Mouse (Mus musculus) c-Kit-positive CD71-positive TER-119-negative erythroid progenitor cells, embryonic 14.5 days (primary cell): Measurements from ENCODE around the gene Slc2a3.

Experiments used
- DNase-seq: peaks from one replicate; pipeline ENCODE4 v3.0.0-alpha.2; 2013; ENCODE audit warnings: low read depth

Gene Slc2a3

DNA sequence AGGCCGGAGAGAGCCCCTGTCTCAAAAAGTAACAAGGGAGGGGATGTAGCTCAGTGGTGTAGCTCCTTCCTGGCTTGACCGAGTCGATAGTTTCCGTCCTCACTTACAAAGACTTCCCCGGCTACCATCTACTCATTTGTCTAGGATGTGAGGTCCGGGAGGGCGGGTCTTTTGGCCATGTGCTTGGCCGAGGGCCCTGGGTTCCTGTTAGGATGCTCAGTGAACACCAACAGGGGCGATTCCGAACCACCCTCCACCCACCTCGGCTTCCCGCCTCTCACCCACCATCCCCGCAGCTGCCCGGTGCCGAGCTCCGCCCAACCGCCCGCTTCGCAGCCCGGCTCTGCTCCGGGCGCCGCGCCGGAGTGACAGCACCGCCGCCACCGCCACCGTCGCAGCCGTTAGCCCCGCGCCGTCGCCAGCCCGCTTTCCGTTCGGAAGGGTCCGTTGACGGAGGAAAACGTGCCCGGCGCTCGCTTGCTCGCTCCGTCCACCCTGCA is at the start of gene Slc2a3:
Slc2a3 (minus strand) TSS at position 340 of the 500 bp plus-strand sequence.
- peak; percentile 53 for DNase-seq

DNA sequence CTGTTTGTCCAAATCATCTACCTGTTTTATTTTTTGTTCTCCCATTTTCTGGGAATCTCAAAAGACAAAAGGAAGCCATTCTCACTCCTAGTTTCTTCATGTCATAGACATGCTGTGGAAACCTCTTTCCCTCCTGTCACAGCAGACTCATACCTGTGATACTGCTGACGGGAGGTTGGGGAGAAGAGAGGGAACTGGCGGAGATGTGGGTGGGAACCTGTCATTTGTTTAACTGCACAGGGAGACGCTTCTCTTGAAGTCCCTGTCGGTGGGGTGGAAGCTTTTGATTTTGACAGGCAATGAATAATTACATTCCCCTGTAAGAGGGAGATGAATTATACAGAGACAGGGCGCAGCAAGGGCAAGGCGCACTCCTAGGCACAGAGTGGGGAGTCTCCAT is 42.3 kb upstream of the Slc2a3 start:
- DNase-seq, result no peak

GRCm38 (mm10) chr6:122837539-122837938 is 36.1 kb upstream of the Slc2a3 start:
- DNase-seq, result no peak

- no peak for DNase-seq
Observed at GRCm38 (mm10) chr6:122836974-122837373, 35.5 kb upstream of the Slc2a3 start.

GRCm38 (mm10) chr6:122834365-122834764 is 32.9 kb upstream of the Slc2a3 start:
- no peak for DNase-seq

DNA sequence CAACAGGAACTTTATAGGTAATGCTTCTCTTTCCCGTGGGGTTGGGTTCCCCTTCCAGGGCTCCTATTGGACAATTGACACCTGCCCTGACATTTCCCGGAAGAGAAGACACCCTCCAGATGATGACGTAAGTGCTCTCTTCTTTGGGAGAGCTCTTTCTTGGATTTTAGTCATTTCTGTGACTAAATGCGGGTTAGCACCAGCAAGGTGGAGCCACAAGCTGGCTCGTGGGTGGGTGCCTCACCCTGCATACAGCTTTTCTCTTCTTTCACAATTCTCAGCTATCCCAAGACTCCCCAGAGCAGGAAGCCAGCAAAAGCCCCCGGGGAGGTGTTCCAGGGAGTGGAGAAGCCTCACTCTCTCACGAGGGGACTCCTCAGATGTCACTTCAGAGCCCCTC is 31.4 kb upstream of the Slc2a3 start:
- no peak for DNase-seq

DNA sequence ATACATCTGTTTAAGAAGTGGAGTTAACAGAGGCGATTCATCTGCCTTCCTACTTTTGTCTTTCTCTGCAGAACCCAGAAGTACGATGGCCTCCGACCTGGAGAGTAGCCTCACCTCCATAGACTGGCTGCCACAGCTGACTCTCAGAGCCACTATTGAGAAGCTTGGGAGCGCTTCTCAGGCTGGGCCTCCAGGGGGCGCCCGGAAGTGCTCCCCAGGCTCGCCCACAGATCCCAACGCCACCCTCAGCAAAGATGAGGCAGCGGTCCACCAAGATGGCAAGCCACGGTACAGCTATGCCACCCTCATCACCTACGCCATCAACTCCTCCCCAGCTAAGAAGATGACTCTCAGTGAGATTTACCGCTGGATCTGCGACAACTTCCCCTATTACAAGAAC is 26.6 kb upstream of the Slc2a3 start:
- DNase-seq, result no peak

DNA sequence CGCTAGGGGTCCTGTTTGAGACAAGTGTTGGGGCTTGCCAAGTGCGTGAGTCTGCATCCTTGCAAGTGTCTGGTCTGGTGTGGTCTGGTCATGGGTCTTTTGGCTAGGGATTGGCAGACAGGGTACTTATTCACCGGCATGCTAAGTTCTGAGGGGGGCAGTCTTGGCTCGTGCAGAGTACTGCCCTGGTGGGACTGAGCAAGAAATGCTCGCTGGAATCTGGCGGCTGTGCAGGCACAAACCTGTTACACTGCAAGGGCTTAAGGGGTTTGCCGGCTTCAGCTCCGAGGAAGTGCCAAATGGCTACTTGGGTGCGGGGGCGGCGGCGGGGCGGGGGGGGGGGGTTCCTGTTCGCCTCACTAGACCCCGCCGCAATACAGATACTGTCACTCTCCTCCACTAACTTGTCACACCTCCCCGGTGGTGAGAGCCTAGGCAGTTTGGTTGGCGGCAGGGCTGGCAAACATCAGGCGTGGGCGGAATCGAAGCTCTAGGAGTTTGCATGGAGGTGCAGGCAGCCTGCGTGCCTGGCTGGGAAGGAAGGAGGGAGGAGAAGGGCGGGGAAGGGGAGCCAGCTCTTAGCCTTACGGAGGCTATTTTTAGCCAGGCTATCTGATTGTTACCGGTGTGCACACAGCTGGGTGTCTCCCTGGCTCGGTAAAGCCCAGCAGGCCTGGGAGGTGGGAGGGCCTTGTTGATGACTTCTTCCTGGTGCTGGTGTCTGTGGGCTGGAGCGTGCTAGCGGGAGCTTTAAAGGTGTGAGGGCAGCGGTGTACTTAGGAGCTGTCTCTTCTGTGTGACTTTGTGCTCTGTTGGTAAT is 24.7 kb upstream of the Slc2a3 start:
- DNase-seq, result peak; percentile 73

DNA sequence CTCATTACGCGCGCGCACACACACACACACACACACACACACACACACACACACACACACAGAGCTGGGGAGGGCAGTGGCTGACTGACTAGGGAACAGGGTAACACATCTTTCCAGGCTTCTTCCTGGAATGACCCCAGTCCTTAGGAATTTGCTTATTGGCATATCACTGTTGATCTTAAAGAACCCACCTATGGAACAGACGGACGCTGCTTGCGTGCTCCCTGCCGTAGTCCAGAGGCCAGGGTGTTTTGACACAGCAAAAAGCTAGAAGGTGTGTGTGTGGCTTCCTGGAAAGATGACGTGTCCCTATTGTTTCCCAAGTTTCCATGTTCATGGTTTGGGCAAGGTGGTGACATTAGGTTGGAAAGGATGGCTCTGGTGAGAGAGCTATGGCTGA is 23.7 kb upstream of the Slc2a3 start:
- DNase-seq, result no peak

GRCm38 (mm10) chr6:122824086-122824485 is 22.6 kb upstream of the Slc2a3 start:
- no peak for DNase-seq

DNA sequence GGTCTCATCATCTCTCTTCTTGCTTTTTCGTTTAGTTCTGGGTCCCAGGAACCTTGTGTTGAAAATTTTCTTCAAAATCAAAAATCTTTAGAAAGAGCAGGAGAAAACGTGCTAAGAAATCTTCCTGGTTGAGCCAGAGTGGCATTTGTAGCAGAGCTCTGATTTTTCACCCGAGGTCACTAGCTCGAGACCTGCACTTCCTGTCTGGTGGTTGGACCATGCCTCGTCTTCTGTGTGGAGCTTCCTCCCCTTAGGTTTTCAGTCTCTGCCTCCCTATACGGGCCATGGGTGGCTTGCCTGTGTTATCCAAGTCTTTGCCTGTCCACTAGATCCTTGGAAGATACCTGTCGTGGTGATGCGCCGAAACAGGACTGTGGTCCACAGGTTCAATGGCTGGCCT is 20.4 kb upstream of the Slc2a3 start:
- DNase-seq, result no peak

GRCm38 (mm10) chr6:122820799-122821650 is 19.6 kb upstream of the Slc2a3 start:
- DNase-seq, result no peak

- DNase-seq, result no peak
Observed at GRCm38 (mm10) chr6:122820071-122820798, 18.8 kb upstream of the Slc2a3 start.

DNA sequence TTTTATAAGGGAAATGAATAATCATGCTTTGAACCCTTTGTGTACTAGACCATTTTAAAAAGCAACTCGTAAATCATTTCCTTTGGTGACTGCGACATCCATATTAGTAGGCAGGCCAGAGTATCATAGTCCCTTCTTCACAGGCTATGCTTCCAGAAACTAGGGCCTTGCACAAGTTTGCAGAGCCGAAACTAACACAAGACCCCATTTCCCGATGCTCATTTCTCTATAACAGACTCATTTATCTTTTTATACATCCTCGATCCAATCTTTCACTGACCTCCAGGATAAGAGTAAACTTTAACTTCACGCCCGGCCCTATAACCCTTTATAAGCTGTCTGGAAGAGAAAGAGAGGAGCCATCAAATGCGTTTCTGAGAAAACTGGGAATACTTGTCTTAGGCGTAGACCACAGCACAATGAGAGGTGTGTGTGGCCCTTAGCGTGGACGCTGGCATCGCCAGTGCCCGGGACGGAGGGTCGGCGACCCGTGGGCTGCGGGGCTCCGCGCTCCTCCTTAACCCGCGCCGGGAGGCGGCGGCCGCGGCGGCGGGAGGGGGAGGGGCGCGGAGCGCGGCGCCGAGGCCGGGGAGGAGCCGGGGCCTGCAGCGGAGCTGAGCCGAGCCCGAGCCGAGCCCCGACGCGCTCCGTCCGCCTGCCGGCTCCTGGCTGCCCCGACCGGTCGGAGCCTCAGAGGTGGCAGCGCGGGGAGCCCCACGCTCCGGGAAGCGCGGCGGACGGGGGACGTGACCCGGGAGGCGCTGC is 18.0 kb upstream of the Slc2a3 start, which contains the start of gene Foxj2:
Foxj2 (plus strand) TSS at position 609 of the 765 bp plus-strand sequence.
- no peak for DNase-seq

DNA sequence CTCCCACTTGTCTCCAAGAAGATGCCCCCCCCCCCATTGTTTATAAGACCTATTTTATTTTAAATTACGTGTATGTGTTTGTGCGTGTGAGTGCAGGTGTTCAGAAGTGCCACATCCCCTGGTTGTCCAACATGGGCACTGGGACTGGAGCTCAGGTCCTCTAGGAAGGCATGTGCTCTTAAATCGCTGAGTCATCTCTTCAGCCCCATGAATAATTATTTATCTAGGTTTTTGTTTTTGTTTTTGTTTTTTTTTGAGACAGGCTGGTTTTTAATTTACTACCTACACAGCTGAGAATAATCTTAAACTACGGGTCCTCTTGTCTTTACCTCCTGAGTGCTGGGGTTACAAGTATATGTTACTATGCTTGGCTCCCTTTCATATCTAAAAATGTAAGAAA is 12.2 kb upstream of the Slc2a3 start:
- DNase-seq, result no peak

- no peak for DNase-seq
Observed at GRCm38 (mm10) chr6:122812716-122813115, 11.3 kb upstream of the Slc2a3 start.

DNA sequence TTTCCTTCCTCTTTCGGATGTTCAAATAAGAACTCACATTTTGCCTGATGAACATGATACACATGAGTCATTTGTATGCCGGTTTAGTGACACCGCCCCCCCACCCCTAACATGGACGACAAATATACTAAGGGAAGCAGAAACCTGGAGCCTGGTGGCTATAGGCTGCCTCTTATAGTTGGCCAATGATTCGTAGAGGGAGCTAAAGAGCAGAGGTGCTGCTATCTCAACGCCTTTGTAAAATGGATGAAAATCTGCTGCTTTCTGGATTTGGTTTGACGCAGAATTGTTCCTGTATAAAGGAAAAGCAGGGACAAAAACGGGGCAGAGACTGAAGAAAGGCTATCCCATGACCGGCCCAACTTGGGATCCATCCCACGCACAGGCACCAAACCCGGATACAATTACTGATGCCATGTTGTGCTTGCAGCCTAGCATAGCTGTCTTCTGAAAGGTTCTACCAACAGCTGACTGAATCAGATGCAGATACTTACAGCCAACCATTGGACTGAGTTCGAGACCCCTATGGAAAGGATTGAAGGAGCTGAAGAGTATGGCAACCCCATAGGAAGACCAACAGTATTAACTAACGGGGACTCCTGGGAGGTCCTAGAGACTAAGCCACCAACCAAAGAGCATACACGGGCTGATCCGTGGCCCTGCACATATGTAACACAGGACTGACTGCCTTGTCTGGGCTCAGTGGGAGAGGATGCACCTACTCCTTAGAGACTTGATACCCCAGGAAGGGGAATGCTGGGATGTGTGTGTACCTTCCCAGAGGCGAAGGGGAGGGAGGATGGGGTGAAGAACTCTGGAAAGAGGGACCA is 10.5 kb upstream of the Slc2a3 start:
- peak; percentile 66 for DNase-seq

DNA sequence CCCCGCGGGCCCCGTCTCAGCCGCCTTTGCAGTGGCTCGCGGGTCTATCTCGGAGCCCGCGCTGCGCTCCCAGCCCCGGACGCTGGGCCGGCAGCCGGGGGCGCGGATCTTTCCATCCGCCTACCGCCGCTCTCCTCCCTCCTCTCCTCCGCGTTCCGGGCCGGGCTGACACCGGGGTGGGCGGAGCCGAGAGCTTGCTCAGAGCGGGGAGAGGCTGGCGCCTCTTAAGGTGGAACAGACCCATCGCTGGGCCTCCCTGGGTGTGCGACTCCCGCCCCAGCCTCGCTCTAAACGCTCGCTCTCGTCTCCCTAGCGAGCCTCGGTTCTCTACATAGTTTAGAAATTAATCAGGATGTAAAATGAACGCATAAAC is 9.8 kb upstream of the Slc2a3 start:
- peak; percentile 84 for DNase-seq

DNA sequence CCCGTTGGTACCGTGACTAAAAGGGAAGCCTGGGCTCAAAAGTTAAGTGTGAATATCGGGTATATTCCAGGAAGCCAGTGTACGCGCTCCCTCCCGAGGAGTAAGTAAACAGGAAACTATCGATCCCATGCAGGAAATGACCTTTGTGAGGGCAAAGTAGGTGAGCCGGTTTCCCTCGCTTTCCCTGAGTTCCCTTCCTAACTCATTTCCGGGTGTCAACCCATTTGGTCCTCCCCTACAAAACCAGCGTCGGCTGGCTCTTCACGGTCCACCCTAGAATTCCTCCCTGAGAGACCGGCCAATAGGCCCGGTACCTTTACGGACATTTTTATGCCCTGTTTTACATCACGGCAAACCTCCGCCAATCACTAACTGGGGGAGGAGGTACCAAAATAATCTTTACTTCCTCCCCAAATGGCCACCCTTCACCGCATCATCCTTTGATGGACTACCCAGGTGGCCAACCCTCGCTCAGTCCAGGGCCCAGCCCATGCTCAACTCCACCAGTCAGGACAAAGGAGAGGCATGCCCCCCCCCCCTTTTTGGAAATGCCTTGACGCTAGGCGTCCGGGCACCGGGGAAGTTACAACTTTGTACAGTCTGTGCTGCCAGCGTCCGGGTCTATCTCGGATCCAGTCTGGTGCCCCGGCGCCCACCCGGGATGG is 9.3 kb upstream of the Slc2a3 start:
- peak; percentile 99 for DNase-seq

GRCm38 (mm10) chr6:122810022-122810614 is 8.7 kb upstream of the Slc2a3 start:
- no peak for DNase-seq
